Mouse (Mus musculus) stomach, postnatal 0 days (tissue): ENCODE results near the gene Ifnl3. TPM values are rescaled to one million over a fixed set of nuclear protein-coding genes. Genes with fewer than 3 reads are reported as not detected.
A peak's percentile ranks its signal among the peaks of the same experiment; 100 is the strongest.
"Not testable (repeated sequence)": the region's sequence is repeated elsewhere in the genome, so short reads cannot be mapped to it uniquely, and the experiment has no call there.

Experiments used
- ATAC-seq: fragments of 200-750 bp; cut with Nextera tagmentation; 2 replicates; pipeline ENCODE4 v1.8.0; 2017; ENCODE audit not compliant: low FRiP score, low TSS enrichment
- DNase-seq: peaks from one replicate; pipeline ENCODE4 v3.0.0-alpha.2; 2016; ENCODE audit warnings: low spot score
- H3K27ac ChIP-seq: fragments of 300-500 bp; sonication (generic); replicated peaks from 2 replicates; pipeline ENCODE4 v1.5.1; 2014; ENCODE audit warnings: mild to moderate bottlenecking, control low read depth
- H3K27me3 ChIP-seq: fragments of 300-500 bp; sonication (generic); 2 replicates; pipeline ENCODE4 v1.6.1; 2014; ENCODE audit warnings: low read length; ENCODE audit not compliant: control insufficient read depth, insufficient read depth
- H3K36me3 ChIP-seq: fragments of 300-500 bp; sonication (generic); 2 replicates; pipeline ENCODE4 v1.6.1; 2014; ENCODE audit warnings: low read length, mixed read lengths; ENCODE audit not compliant: control insufficient read depth, insufficient read depth
- H3K4me1 ChIP-seq: fragments of 300-500 bp; sonication (generic); replicated peaks from 2 replicates; pipeline ENCODE4 v1.6.1; 2014; ENCODE audit warnings: antibody characterized with exemption; ENCODE audit not compliant: control insufficient read depth, insufficient read depth
- H3K4me2 ChIP-seq: fragments of 300-500 bp; sonication (generic); replicated peaks from 2 replicates; pipeline ENCODE4 v1.6.1; 2014; ENCODE audit warnings: low read depth, mild to moderate bottlenecking, control low read depth, moderate library complexity
- H3K4me3 ChIP-seq: fragments of 300-500 bp; sonication (generic); 2 replicates; pipeline ENCODE4 v1.5.1; 2014; ENCODE audit warnings: low read depth, low read length, control low read depth
- H3K9ac ChIP-seq: fragments of 300-500 bp; sonication (generic); 2 replicates; pipeline ENCODE4 v1.6.1; 2014; ENCODE audit warnings: mild to moderate bottlenecking, low read length, control low read depth, mixed read lengths
- H3K9me3 ChIP-seq: fragments of 300-500 bp; sonication (generic); 2 replicates; pipeline ENCODE4 v1.6.1; 2016; ENCODE audit warnings: low read length; ENCODE audit not compliant: control insufficient read depth
- CTCF ChIP-seq: IDR thresholded peaks from 2 replicates; pipeline ENCODE4 v1.5.1; 2016; ENCODE audit warnings: antibody characterized with exemption, low read depth, mild to moderate bottlenecking, moderate library complexity
- EP300 ChIP-seq: optimal IDR thresholded peaks from 2 replicates; pipeline ENCODE3; 2016; ENCODE audit warnings: antibody characterized with exemption
- WGBS: fragments of 180-500 bp; shearing (Covaris S2); extraction: QIAGEN DNeasy Blood & Tissue Kit; methylation state at CpG from one replicate; pipeline ENCODE4 v1.1.7; 2014; 5-methylcytosine and 5-hydroxymethylcytosine counted together
- polyA plus RNA-seq: library from polyadenylated mRNA; unstranded; fragments of >200 nt; fragmentation: Nextera tagmentation; extraction: Ambion mirVana; gene quantifications from 2 replicates; pipeline ENCODE4 v1.2.1, GENCODE M21; 2015

The Ifnl3 gene
- polyA plus RNA-seq, 1 experiment from 2014 or later, result not detected

DNA sequence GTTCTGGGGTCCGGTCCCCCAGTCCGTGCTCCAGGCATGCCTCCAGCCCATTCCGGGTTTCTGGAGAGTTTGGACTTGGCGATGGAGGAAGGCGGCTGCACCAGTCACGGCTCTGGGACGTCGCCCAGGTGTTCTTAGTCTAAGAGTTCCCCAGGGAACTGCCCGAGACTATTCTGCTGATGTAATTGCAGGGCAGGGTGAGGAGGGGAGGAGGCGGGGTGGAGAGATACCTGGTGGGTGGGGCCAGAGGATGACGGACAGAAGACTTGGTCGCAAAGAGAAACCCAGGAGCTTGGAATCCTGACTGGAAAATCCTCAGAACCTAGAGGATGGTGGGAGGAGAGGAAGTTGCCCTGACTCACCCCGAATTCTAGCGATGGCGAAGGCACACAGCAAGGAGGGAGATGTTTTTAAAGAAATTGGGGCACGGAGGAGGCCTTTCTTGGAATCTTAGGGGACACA is 34.6 kb upstream of the Ifnl3 start:
- ATAC-seq (peak; percentile 71), DNase-seq (peak; percentile 73)
- Histone ChIP-seq H3K9ac (no peak overlapping the region), H3K4me2 (peak overlapping the region; percentile 47), H3K27ac (no peak overlapping the region), H3K4me1 (peaks cover 3% of the 10 kb centered on the region; the same call in 1 of the 2 replicates), H3K27me3 (no peaks in the 10 kb centered on the region), H3K36me3 (no peaks in the 10 kb centered on the region), H3K4me3 (peak overlapping the region; percentile 20; the same call in 1 of the 2 replicates), H3K9me3 (no peaks in the 10 kb centered on the region)
- TF ChIP-seq EP300, result no peak
- no peak for TF ChIP-seq CTCF
- 2% methylated on average over 16 of the region's 16 CpGs for WGBS

DNA sequence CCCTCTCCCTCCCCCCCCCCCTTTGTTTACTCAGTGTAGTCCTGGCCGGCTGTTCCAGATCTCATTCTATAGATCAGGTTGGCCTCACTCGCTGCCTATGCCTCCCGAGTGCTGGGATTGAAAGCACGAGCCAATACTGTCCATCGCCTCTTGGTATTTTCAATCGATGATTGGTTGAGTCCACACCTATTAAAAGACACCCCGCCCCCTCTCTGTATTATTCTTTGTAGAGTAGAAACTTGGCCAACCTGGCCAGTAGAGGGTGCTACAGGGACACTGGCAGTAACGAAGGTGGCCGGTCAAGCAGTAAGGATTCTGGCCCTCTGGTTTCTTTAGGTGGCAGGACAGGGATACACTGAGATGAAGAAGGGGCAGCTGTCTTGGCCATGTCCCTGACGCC is 32.2 kb upstream of the Ifnl3 start:
- H3K4me3 ChIP-seq, result no peak overlapping the region
- TF ChIP-seq CTCF, result peak; percentile 83
- no peak for TF ChIP-seq EP300
- H3K9me3 ChIP-seq, result no peaks in the 10 kb centered on the region
- no peak overlapping the region for H3K9ac ChIP-seq
- H3K4me1 ChIP-seq, result peaks cover 3% of the 10 kb centered on the region; the same call in 1 of the 2 replicates
- DNase-seq (peak; percentile 88), ATAC-seq (peak; percentile 91)
- 4% methylated on average over 10 of the region's 10 CpGs for WGBS
- no peak overlapping the region for H3K4me2 ChIP-seq
- H3K27me3 ChIP-seq, result no peaks in the 10 kb centered on the region
- no peak overlapping the region for H3K27ac ChIP-seq
- H3K36me3 ChIP-seq, result no peaks in the 10 kb centered on the region

GRCm38 (mm10) chr7:28490903-28491302 is 31.7 kb upstream of the Ifnl3 start:
- no peaks in the 10 kb centered on the region for H3K9me3 ChIP-seq
- H3K9ac ChIP-seq, result no peak overlapping the region
- no peak for TF ChIP-seq EP300
- no peak for TF ChIP-seq CTCF
- H3K4me1 ChIP-seq, result peaks cover 3% of the 10 kb centered on the region; the same call in 1 of the 2 replicates
- no peak overlapping the region for H3K4me2 ChIP-seq
- 39% methylated on average over 14 of the region's 14 CpGs for WGBS
- H3K27me3 ChIP-seq, result no peaks in the 10 kb centered on the region
- no peaks in the 10 kb centered on the region for H3K36me3 ChIP-seq
- no peak overlapping the region for H3K27ac ChIP-seq
- H3K4me3 ChIP-seq, result no peak overlapping the region
- ATAC-seq (no peak), DNase-seq (peak; percentile 15)

- H3K27ac ChIP-seq, result no peak overlapping the region
- no peak overlapping the region for H3K9ac ChIP-seq
- ATAC-seq (no peak), DNase-seq (no peak)
- peaks cover 3% of the 10 kb centered on the region; the same call in 1 of the 2 replicates for H3K4me1 ChIP-seq
- no peak overlapping the region for H3K4me3 ChIP-seq
- H3K9me3 ChIP-seq, result no peaks in the 10 kb centered on the region
- no peaks in the 10 kb centered on the region for H3K27me3 ChIP-seq
- no peaks in the 10 kb centered on the region for H3K36me3 ChIP-seq
- H3K4me2 ChIP-seq, result no peak overlapping the region
- TF ChIP-seq CTCF, result no peak
- TF ChIP-seq EP300, result no peak
- WGBS, result 85% methylated on average over 8 of the region's 8 CpGs
Observed at GRCm38 (mm10) chr7:28492310-28492709, 30.3 kb upstream of the Ifnl3 start.

- H3K4me1 ChIP-seq, result no peaks in the 10 kb centered on the region
- DNase-seq (no peak), ATAC-seq (no peak)
- WGBS, result 70% methylated on average over 11 of the region's 11 CpGs
- TF ChIP-seq CTCF (no peak), EP300 (no peak)
- H3K27me3 ChIP-seq, result no peaks in the 10 kb centered on the region
- H3K27ac ChIP-seq, result no peak overlapping the region
- no peak overlapping the region for H3K4me3 ChIP-seq
- no peak overlapping the region for H3K4me2 ChIP-seq
- H3K9ac ChIP-seq, result no peak overlapping the region
- no peaks in the 10 kb centered on the region for H3K36me3 ChIP-seq
- H3K9me3 ChIP-seq, result no peaks in the 10 kb centered on the region
Observed at GRCm38 (mm10) chr7:28495426-28495825, 27.2 kb upstream of the Ifnl3 start.

DNA sequence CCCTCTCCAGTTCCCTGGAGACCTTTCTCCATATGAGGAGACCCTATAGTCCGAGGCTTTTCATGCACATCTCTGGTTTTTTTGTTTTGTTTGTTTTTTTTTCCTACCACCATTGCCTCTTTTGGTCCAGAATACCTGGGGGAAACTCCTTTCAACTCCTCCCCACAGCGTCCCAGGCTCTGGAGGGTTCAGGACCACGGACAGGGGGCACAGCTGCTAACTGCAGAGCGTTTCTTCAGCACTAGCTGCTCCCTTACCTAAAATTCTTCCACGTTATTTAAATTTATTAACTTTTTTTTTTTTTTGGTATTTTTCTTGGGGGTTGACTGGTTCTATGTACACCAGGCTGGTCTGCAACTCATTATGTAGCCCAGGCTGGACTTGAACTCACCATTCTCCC is 17.1 kb upstream of the Ifnl3 start:
- 1% methylated on average over 5 of the region's 5 CpGs for WGBS
- peak; percentile 51 for DNase-seq

DNA sequence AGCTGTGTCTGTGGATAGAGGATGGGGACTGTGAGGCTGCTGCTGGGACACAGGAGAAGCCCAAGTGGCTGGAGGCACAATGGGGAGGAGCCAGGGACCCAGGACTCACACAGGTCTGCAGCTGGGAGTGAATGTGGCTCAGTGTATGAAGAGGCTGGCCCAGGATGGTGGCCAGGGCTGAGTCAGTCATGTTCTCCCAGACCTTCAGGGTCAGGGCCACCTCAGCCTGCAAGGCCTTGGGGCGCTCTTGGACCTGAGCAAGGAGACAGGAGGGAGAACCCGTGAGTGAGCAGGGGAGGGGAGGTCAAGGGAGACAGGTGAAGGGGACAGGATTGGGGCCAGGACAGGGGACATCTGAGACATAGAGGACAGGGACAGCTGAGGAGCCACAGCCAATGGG is 13.5 kb upstream of the Ifnl3 start:
- ATAC-seq, result 0 out of 2 replicates have a peak, but pooled peaks have one; percentile 24
- 94% methylated on average over 2 of the region's 2 CpGs for WGBS
- not testable (repeated sequence) for DNase-seq

More for the DNA sequence above, 17.1 kb upstream of the Ifnl3 start:
- no peak overlapping the region for H3K27ac ChIP-seq
- H3K27me3 ChIP-seq, result no peaks in the 10 kb centered on the region
- H3K9ac ChIP-seq, result no peak overlapping the region
- TF ChIP-seq EP300 (no peak), CTCF (no peak)
- no peaks in the 10 kb centered on the region for H3K4me1 ChIP-seq
- ATAC-seq, result no peak
- no peaks in the 10 kb centered on the region for H3K9me3 ChIP-seq
- no peaks in the 10 kb centered on the region for H3K36me3 ChIP-seq
- H3K4me2 ChIP-seq, result no peak overlapping the region
- no peak overlapping the region for H3K4me3 ChIP-seq

GRCm38 (mm10) chr7:28510405-28510974 is 12.1 kb upstream of the Ifnl3 start, which contains the start of gene Ifnl2:
Ifnl2 (minus strand) TSS chr7:28510455.
- H3K4me2 ChIP-seq, result not testable (repeated sequence)

More for the DNA sequence above, 13.5 kb upstream of the Ifnl3 start:
- not testable (repeated sequence) for H3K36me3 ChIP-seq, H3K9ac ChIP-seq, H3K4me3 ChIP-seq, H3K27me3 ChIP-seq, H3K27ac ChIP-seq, H3K4me1 ChIP-seq, H3K9me3 ChIP-seq, H3K4me2 ChIP-seq

More at GRCm38 (mm10) chr7:28510405-28510974, 12.1 kb upstream of the Ifnl3 start, which contains the start of gene Ifnl2:
- H3K27me3 ChIP-seq, H3K9me3 ChIP-seq, H3K4me1 ChIP-seq, H3K27ac ChIP-seq, ATAC-seq, H3K4me3 ChIP-seq, DNase-seq, H3K9ac ChIP-seq, H3K36me3 ChIP-seq: not testable (repeated sequence)
- 44% methylated on average over 8 of the region's 8 CpGs for WGBS
